13 mouse cellular contexts compared by ENCODE assay signal in the genomic region with DNA sequence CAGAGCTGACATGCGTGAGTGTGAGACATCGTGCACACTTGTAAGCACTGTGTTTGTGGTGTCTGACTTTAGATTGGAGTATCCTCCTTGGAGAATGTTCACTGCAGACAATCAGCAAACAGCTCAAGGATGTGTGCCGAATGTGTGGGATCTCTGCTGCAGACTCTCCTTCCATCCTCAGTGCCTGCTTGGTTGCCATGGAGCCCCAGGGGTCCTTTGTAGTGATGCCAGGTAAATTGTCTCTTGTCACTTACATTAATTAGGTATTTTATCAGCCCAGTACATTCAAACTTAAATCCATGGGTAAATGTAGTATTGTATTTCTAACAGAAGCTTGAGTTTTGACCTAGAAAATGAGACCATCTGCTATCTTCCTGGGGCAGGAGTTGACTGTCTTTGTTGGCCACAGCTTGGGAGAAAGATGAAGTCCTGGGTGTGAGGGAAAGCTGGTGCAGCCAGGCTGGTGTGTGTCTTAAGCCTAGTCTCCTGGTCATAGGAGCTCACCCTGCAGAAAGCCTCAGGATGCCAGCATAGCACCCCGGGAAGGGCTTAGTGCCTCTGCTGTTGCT.
DNase-seq lines count a peak whose midpoint lies in the region; ATAC-seq and TF ChIP-seq lines count a peak whose summit lies in the region.
"Had no signal": no experiment of that assay in that cellular context is flagged by ENCODE, and none has a peak within 500 bp of the region (broad histone marks: within the 10 kb centered on the region; RNA-seq: fewer than 3 reads in every experiment).

No protein-coding gene starts in this region.

- no peaks in the 10 kb centered on the region for H3K4me1 ChIP-seq in hindbrain, embryonic 16.5 days (ENCODE audit: control insufficient read depth, insufficient read depth, low read depth, low read length)
- H3K4me1 ChIP-seq: neural tube, embryonic 13.5 days had no signal

- peak overlapping the region; percentile 15; the same call in 1 of the 2 replicates for H3K27ac ChIP-seq in left cerebral cortex, adult 2 months
- peak overlapping the region; percentile 53; the same call in 1 of the 2 replicates for H3K27ac ChIP-seq in hindbrain, embryonic 16.5 days (ENCODE audit: low read depth, low read length)
- H3K27ac ChIP-seq: neural tube, embryonic 13.5 days had no signal

- H3K4me3 ChIP-seq in left cerebral cortex, adult 2 months, result no peak overlapping the region
- no peak overlapping the region for H3K4me3 ChIP-seq in hindbrain, embryonic 16.5 days (ENCODE audit: low read length)
- H3K4me3 ChIP-seq: neural tube, embryonic 13.5 days had no signal

- H3K9me3 ChIP-seq in hindbrain, embryonic 16.5 days (ENCODE audit: control insufficient read depth, low read length), result no peaks in the 10 kb centered on the region
- H3K9me3 ChIP-seq: neural tube, embryonic 13.5 days had no signal

- TF ChIP-seq CTCF in left cerebral cortex, adult 2 months (IDR thresholded peaks at IDR 0.05), result no peak

- no peak for DNase-seq in cerebellum, postnatal 4 days (ENCODE audit: low spot score in 2 of 2)
- DNase-seq in left cerebral cortex, adult 2 months (ENCODE audit: extremely low spot score in 1 of 2, low spot score in 2 of 2), result no peak
- no peak for DNase-seq in left cerebral cortex, postnatal 25 days (ENCODE audit: low spot score in 2 of 2)
- peak; percentile 58 for DNase-seq in cerebellum, adult 9-11 months
- DNase-seq: adrenal gland, postnatal 10 days; embryo, embryonic 11 days; kidney, adult 9 months had no signal

- peak; percentile 51; the same call in 1 of the 2 replicates for ATAC-seq in cerebellum, adult (ENCODE audit: insufficient number of reproducible peaks, low FRiP score, low TSS enrichment)
- ATAC-seq in hindbrain, embryonic 16.5 days, result no peak
- no peak for ATAC-seq in megakaryocyte-erythroid progenitor cell, adult 5-6 weeks (replicated peaks; ENCODE audit: low FRiP score, low TSS enrichment, poor library complexity, severe bottlenecking)
- no peak for ATAC-seq in erythroblast, adult 5-6 weeks (replicated peaks; ENCODE audit: low FRiP score, poor library complexity, severe bottlenecking)

- no peak overlapping the region for H3K9ac ChIP-seq in hindbrain, embryonic 16.5 days (ENCODE audit: low read depth, low read length)
- H3K9ac ChIP-seq: neural tube, embryonic 13.5 days had no signal

- intact Hi-C loops in left cerebral cortex, adult 2 months (cut with DNase I), result no loop called here
- intact Hi-C loops in left cerebral cortex, postnatal 25 days (cut with DNase I), result no loop called here

- H3K36me3 ChIP-seq in hindbrain, embryonic 16.5 days (ENCODE audit: control insufficient read depth, insufficient read depth, low read length), result peaks cover 41% of the 10 kb centered on the region

- H3K27me3 ChIP-seq in hindbrain, embryonic 16.5 days (replicated peaks; ENCODE audit: control insufficient read depth, insufficient read depth, low read length), result no peaks in the 10 kb centered on the region
- H3K27me3 ChIP-seq: CH12.LX; neural tube, embryonic 13.5 days had no signal

- 42% methylated on average over 4 of the region's 4 CpGs for WGBS in hindbrain, embryonic 16.5 days

- no peak overlapping the region for H3K4me2 ChIP-seq in hindbrain, embryonic 16.5 days (ENCODE audit: low read length)
- H3K4me2 ChIP-seq: neural tube, embryonic 13.5 days had no signal
